Mouse (Mus musculus) midbrain, embryonic 16.5 days (tissue): ENCODE measurements around the gene Ice1. TPM values are rescaled to one million over a fixed set of nuclear protein-coding genes. Genes with fewer than 3 reads are reported as not detected.
A peak's percentile ranks its signal among the peaks of the same experiment; 100 is the strongest.

Experiments used
- ATAC-seq: fragments of 200-750 bp; cut with Nextera tagmentation; 2 replicates; pipeline ENCODE4 v1.8.0; 2017; ENCODE audit warnings: moderate TSS enrichment
- H3K27ac ChIP-seq: fragments of 300-500 bp; sonication (generic); 2 replicates; pipeline ENCODE4 v1.5.1; 2014; ENCODE audit warnings: mild to moderate bottlenecking, low read length, mixed read lengths
- H3K27me3 ChIP-seq: fragments of 300-500 bp; sonication (generic); 2 replicates; pipeline ENCODE4 v1.6.1; 2014; ENCODE audit warnings: low read depth, low read length, mixed read lengths; ENCODE audit not compliant: control insufficient read depth, insufficient read depth
- H3K36me3 ChIP-seq: fragments of 300-500 bp; sonication (generic); 2 replicates; pipeline ENCODE4 v1.6.1; 2014; ENCODE audit warnings: mild to moderate bottlenecking, low read length, moderate library complexity, mixed read lengths; ENCODE audit not compliant: control insufficient read depth, insufficient read depth
- H3K4me1 ChIP-seq: fragments of 300-500 bp; sonication (generic); 2 replicates; pipeline ENCODE4 v1.6.1; 2014; ENCODE audit warnings: mild to moderate bottlenecking, low read length, mixed read lengths; ENCODE audit not compliant: control insufficient read depth, insufficient read depth
- H3K4me2 ChIP-seq: fragments of 300-500 bp; sonication (generic); 2 replicates; pipeline ENCODE4 v1.6.1; 2014; ENCODE audit warnings: mild to moderate bottlenecking, low read length, mixed read lengths
- H3K4me3 ChIP-seq: fragments of 300-500 bp; sonication (generic); 2 replicates; pipeline ENCODE4 v1.5.1; 2014; ENCODE audit warnings: low read depth, mild to moderate bottlenecking, low read length, moderate library complexity, mixed read lengths
- H3K9ac ChIP-seq: fragments of 300-500 bp; sonication (generic); 2 replicates; pipeline ENCODE4 v1.6.1; 2014; ENCODE audit warnings: low read depth, low read length, mixed read lengths
- H3K9me3 ChIP-seq: fragments of 300-500 bp; sonication (generic); replicated peaks from 2 replicates; pipeline ENCODE4 v1.6.1; 2014; ENCODE audit warnings: mild to moderate bottlenecking, low read length, mixed read lengths; ENCODE audit not compliant: control insufficient read depth, poor library complexity, severe bottlenecking
- WGBS: fragments of 180-500 bp; shearing (Covaris S2); extraction: QIAGEN DNeasy Blood & Tissue Kit; methylation state at CpG from one replicate; pipeline ENCODE4 v1.1.7; 2014; 5-methylcytosine and 5-hydroxymethylcytosine counted together
- polyA plus RNA-seq: library from polyadenylated mRNA; unstranded; fragments of >200 nt; fragmentation: Nextera tagmentation; extraction: Ambion mirVana; gene quantifications from 2 replicates; pipeline ENCODE4 v1.2.1, GENCODE M21; 2015

The Ice1 gene
- polyA plus RNA-seq, 1 experiment from 2014 or later: 38.2 TPM

GRCm38 (mm10) chr13:70601566-70601965 is 35.9 kb downstream of the Ice1 start:
- 87% methylated on average over 1 of the region's 1 CpGs for WGBS
- Histone ChIP-seq H3K27me3 (no peaks in the 10 kb centered on the region), H3K36me3 (peaks cover 42% of the 10 kb centered on the region), H3K9me3 (no peaks in the 10 kb centered on the region), H3K27ac (no peak overlapping the region), H3K4me2 (no peak overlapping the region), H3K4me1 (no peaks in the 10 kb centered on the region), H3K9ac (no peak overlapping the region), H3K4me3 (no peak overlapping the region)
- no peak for ATAC-seq

- peaks cover 44% of the 10 kb centered on the region for H3K36me3 ChIP-seq
- no peak overlapping the region for H3K27ac ChIP-seq
- no peaks in the 10 kb centered on the region for H3K27me3 ChIP-seq
- ATAC-seq: no peak
- H3K9ac ChIP-seq: no peak overlapping the region
- no peak overlapping the region for H3K4me3 ChIP-seq
- H3K9me3 ChIP-seq: no peaks in the 10 kb centered on the region
- WGBS: 71% methylated on average over 12 of the region's 12 CpGs
- H3K4me1 ChIP-seq: no peaks in the 10 kb centered on the region
- H3K4me2 ChIP-seq: no peak overlapping the region
These were observed 37.3 kb downstream of the Ice1 start for GRCm38 (mm10) chr13:70599964-70600619.

DNA sequence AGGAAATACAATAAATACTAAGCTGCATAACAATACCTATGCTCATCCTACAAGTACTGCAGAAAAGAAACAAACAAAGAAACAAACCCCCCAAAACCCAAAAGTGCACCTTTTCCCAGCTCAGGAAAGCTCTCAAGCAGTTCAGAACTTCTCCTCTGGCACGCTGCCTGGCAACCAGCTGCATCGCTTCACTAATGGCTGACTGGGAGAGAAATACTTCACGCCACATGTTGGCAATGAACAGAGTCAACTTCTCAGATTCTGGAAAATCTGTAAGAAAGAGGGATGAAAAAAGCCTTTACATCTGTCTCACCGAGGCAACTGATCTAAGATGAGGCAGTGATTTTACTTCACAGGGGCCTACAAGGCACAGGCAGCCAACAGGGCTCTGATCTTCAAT is 38.5 kb downstream of the Ice1 start:
- Histone ChIP-seq H3K4me3 (no peak overlapping the region), H3K9ac (no peak overlapping the region), H3K4me2 (no peak overlapping the region), H3K4me1 (no peaks in the 10 kb centered on the region), H3K9me3 (no peaks in the 10 kb centered on the region), H3K36me3 (peaks cover 42% of the 10 kb centered on the region), H3K27me3 (no peaks in the 10 kb centered on the region), H3K27ac (no peak overlapping the region)
- WGBS: 79% methylated on average over 4 of the region's 4 CpGs
- ATAC-seq: no peak

DNA sequence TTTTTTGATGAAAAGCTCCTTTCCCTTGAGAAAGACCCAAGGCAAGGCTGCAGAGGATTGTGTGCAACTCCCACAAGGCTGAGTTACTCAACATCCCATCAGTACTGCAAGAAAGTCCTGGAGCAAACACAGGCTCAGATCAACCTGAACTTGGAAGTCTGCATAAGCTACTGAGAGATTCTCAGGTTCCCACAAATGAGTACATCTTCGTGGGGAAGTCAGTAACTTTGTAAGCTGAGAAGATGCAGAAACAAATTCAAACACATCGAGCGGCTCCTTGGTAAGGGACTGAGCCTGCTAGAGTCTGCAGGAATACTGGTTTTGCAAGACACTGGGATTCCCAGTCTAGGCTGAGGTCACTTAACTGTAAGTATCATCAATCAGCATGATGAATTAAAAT is 40.5 kb downstream of the Ice1 start:
- Histone ChIP-seq H3K4me2 (no peak overlapping the region), H3K4me1 (no peaks in the 10 kb centered on the region), H3K4me3 (no peak overlapping the region), H3K36me3 (peaks cover 43% of the 10 kb centered on the region), H3K27ac (no peak overlapping the region), H3K9me3 (no peaks in the 10 kb centered on the region), H3K27me3 (no peaks in the 10 kb centered on the region), H3K9ac (no peak overlapping the region)
- 96% methylated on average over 3 of the region's 3 CpGs for WGBS
- no peak for ATAC-seq

- Histone ChIP-seq H3K9me3 (no peaks in the 10 kb centered on the region), H3K4me2 (no peak overlapping the region), H3K9ac (no peak overlapping the region), H3K27me3 (no peaks in the 10 kb centered on the region), H3K27ac (no peak overlapping the region), H3K4me1 (no peaks in the 10 kb centered on the region), H3K4me3 (no peak overlapping the region), H3K36me3 (peaks cover 53% of the 10 kb centered on the region)
- WGBS: 93% methylated on average over 7 of the region's 7 CpGs
- no peak for ATAC-seq
These were observed 47.1 kb downstream of the Ice1 start for GRCm38 (mm10) chr13:70590248-70590762.

GRCm38 (mm10) chr13:70586969-70587368 is 50.5 kb downstream of the Ice1 start:
- Histone ChIP-seq H3K4me1 (no peaks in the 10 kb centered on the region), H3K27me3 (no peaks in the 10 kb centered on the region), H3K4me2 (no peak overlapping the region), H3K4me3 (no peak overlapping the region), H3K36me3 (peaks cover 24% of the 10 kb centered on the region; the same call in 1 of the 2 replicates), H3K9ac (no peak overlapping the region), H3K27ac (no peak overlapping the region), H3K9me3 (no peaks in the 10 kb centered on the region)
- peak; percentile 66 for ATAC-seq
- 76% methylated on average over 2 of the region's 2 CpGs for WGBS

DNA sequence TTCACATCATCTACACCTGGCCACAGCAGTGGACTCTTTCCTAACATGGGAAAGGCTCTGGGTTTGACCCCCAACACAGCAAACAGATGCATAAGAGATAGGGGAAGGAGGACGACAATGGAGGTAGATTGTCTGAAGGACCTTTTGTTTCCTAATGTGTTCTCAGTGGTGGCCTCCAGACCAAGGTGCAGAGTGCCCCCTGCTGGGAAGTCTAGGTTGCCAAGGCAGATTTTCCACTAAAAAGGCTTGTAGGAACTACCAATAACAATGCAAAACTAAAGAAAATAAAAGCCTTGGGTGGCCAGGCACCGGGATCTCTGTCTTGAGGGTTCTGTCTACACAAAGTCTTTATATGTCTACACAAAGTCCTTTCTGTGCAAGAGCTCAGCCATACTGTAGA is 54.9 kb downstream of the Ice1 start:
- Histone ChIP-seq H3K4me1 (no peaks in the 10 kb centered on the region), H3K36me3 (peaks cover 12% of the 10 kb centered on the region; the same call in 1 of the 2 replicates), H3K4me2 (no peak overlapping the region), H3K4me3 (no peak overlapping the region), H3K27ac (no peak overlapping the region), H3K9me3 (no peaks in the 10 kb centered on the region), H3K27me3 (no peaks in the 10 kb centered on the region), H3K9ac (no peak overlapping the region)
- ATAC-seq: 0 out of 2 replicates have a peak, but pooled peaks have one; percentile 13
- WGBS: 28% methylated on average over 2 of the region's 2 CpGs

DNA sequence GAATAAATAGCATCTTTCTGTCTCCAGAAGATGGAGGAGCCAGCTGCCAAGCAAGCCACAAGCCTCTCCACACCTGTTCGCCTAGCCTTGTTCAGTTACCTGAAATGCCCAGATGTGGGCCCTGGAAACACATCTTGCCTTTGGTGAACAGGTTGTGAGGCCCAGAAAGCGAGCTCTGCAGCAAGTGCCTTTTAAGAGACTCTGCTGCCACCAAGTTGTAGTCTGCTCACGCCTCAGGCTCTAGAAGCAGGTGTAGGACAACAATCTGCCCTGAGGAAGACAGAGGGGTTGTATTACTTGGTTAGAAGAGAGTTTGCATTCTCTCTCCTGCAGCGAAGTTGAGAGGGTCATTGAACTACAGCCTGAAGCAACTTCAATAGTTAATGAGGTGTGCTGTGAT is 55.9 kb downstream of the Ice1 start:
- ATAC-seq: 0 out of 2 replicates have a peak, but pooled peaks have one; percentile 46
- Histone ChIP-seq H3K4me3 (no peak overlapping the region), H3K9me3 (no peaks in the 10 kb centered on the region), H3K4me1 (no peaks in the 10 kb centered on the region), H3K4me2 (no peak overlapping the region), H3K27ac (0 out of 2 replicates have a peak overlapping the region, but pooled peaks have one; percentile 4), H3K9ac (no peak overlapping the region), H3K36me3 (peaks cover 10% of the 10 kb centered on the region; the same call in 1 of the 2 replicates), H3K27me3 (no peaks in the 10 kb centered on the region)
- WGBS: 89% methylated on average over 4 of the region's 4 CpGs

- Histone ChIP-seq H3K4me2 (no peak overlapping the region), H3K4me1 (no peaks in the 10 kb centered on the region), H3K27me3 (no peaks in the 10 kb centered on the region), H3K36me3 (no peaks in the 10 kb centered on the region), H3K27ac (no peak overlapping the region), H3K9me3 (no peaks in the 10 kb centered on the region), H3K4me3 (no peak overlapping the region), H3K9ac (no peak overlapping the region)
- no peak for ATAC-seq
- WGBS: 92% methylated on average over 1 of the region's 1 CpGs
These were observed 63.2 kb downstream of the Ice1 start for GRCm38 (mm10) chr13:70574216-70574615.
